Mouse (Mus musculus): ENCODE measurements around the gene Tssk1. TPM values are rescaled to one million over a fixed set of nuclear protein-coding genes. Genes with fewer than 3 reads are reported as not detected.
A peak's percentile ranks its signal among the peaks of the same experiment; 100 is the strongest.

Tssk1 gene
- total and polyA plus RNA-seq, 2 experiments from 2014 or later, result 0.07 TPM; not detected in 1

DNA sequence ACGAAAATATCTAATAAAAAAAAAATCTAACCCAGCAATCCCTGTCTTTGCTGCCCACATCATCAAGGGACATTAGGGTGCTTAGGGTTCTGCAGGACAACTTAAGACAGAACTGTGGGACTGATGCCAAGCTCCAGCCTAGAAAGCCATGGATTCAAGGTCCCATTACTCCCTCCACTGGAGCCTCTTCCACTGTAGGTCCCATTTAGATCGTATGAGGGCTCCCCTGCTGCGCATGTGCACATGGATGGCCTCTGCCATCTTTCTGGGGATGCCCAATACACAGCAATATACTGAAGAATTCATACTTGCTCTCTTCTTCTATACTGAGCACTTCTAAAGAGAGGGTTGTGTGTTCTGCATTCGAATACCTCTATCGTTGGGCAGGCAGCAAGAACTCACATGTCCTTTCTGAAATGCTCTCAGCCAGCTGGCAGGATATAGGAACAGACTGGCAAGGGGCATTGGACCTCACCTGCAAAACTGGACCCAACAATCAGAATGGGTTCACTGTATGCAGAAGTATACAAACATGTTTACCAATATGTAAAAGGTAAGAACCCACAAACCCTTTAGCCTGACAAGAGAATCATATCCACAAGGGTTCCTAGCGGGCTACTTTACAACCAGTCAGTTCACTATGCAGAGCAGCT, 4.2 kb upstream of the Tssk1 start:
- no peak for TF ChIP-seq CTCF (IDR thresholded peaks at IDR 0.05)
- no peaks in the 10 kb centered on the region for H3K36me3 ChIP-seq (ENCODE audit: insufficient read depth, low read length)
- H3K9ac ChIP-seq (replicated peaks; ENCODE audit: low read length, poor library complexity, severe bottlenecking), result peak overlapping the region; percentile 99
- H3K27me3 ChIP-seq (ENCODE audit: insufficient read depth, low read length), result no peaks in the 10 kb centered on the region
- peaks cover 14% of the 10 kb centered on the region; the same call in 1 of the 2 replicates for H3K4me1 ChIP-seq (ENCODE audit: insufficient read depth, low read length)
- WGBS, result 79% methylated on average over 6 of the region's 6 CpGs
- no peak for ATAC-seq (ENCODE audit: low FRiP score)
- DNase-seq (ENCODE audit: low spot score), result no peak
- no peak overlapping the region for H3K27ac ChIP-seq (ENCODE audit: low read depth, low read length)
- peak overlapping the region; percentile 84 for H3K4me2 ChIP-seq (ENCODE audit: low read depth, low read length, poor library complexity, severe bottlenecking)
- peak overlapping the region; percentile 99 for H3K4me3 ChIP-seq (ENCODE audit: low read depth, low read length)
- no peaks in the 10 kb centered on the region for H3K9me3 ChIP-seq (ENCODE audit: low read length)

DNA sequence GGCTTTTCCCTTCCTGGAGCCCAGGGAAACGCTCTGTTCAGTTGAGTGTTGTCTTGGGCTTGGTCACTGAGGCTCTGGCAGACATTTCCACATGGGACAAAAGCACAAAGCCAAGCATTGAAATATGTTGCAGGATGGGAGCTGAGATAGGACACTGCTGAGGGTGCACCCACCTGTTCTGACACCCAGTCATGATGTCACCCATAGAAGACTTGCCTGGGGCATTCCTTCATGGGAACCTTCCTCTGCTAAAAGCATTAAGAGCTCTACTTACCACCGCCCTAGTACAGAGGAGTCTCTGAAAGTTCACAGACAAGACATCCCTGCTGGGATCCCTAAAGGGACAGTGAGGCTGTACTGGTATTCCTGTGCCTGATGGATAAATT, 3.7 kb upstream of the Tssk1 start:
- DNase-seq (ENCODE audit: low spot score), result no peak

DNA sequence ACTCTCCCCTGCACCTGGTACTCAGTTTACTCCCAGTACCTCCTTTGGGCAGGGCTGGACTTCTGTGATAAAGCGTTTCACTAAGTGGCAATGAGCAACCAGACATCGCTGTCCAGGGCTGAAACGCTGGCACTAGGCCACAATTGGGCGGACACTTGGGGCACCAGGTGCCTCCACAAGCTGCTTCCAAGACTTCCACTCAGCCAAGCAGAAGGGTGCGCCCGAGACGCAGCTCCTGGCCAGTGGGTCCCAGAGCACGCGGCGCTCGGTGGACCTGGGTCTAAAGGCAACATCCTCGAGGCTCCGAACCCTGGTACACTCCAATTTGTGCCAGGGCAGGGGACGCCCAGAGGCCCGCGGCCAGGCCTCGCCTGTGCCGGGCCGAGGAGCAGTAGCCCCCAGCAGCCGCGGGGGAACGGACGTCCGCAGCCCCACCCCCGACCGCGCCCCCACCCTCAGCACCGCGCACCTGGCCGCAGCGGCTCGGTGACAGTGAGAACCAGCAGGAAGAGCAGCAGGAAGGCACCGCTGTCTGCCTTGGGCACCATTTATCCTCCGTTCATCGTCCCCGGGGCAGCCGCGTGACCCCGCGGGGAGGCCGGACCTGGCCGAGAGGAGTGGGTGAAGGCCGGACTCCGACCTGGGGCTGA, 3.0 kb upstream of the Tssk1 start:
- TF ChIP-seq CTCF (IDR thresholded peaks at IDR 0.05), result no peak
- Histone ChIP-seq H3K27ac (ENCODE audit: low read depth, low read length) (peak overlapping the region; percentile 98), H3K9me3 (ENCODE audit: low read length) (no peaks in the 10 kb centered on the region), H3K4me3 (ENCODE audit: low read depth, low read length) (peak overlapping the region; percentile 99), H3K4me1 (ENCODE audit: insufficient read depth, low read length) (peaks cover 10% of the 10 kb centered on the region; the same call in 1 of the 2 replicates), H3K9ac (replicated peaks; ENCODE audit: low read length, poor library complexity, severe bottlenecking) (peak overlapping the region; percentile 99), H3K4me2 (ENCODE audit: low read depth, low read length, poor library complexity, severe bottlenecking) (peak overlapping the region; percentile 84), H3K27me3 (ENCODE audit: insufficient read depth, low read length) (no peaks in the 10 kb centered on the region), H3K36me3 (ENCODE audit: insufficient read depth, low read length) (no peaks in the 10 kb centered on the region)
- under 1% methylated on average over 43 of the region's 44 CpGs for WGBS
- ATAC-seq (ENCODE audit: low FRiP score) (peak; percentile 57), DNase-seq (ENCODE audit: low spot score) (peak; percentile 86)

More for the DNA sequence above, 3.7 kb upstream of the Tssk1 start:
- no peak for TF ChIP-seq CTCF (IDR thresholded peaks at IDR 0.05)
- peaks cover 10% of the 10 kb centered on the region; the same call in 1 of the 2 replicates for H3K4me1 ChIP-seq (ENCODE audit: insufficient read depth, low read length)
- H3K9me3 ChIP-seq (ENCODE audit: low read length), result no peaks in the 10 kb centered on the region
- peak overlapping the region; percentile 84 for H3K4me2 ChIP-seq (ENCODE audit: low read depth, low read length, poor library complexity, severe bottlenecking)
- ATAC-seq (ENCODE audit: low FRiP score), result no peak
- 35% methylated on average over 2 of the region's 2 CpGs for WGBS
- no peaks in the 10 kb centered on the region for H3K27me3 ChIP-seq (ENCODE audit: insufficient read depth, low read length)
- 0 out of 2 replicates have a peak overlapping the region, but pooled peaks have one; percentile 98 for H3K27ac ChIP-seq (ENCODE audit: low read depth, low read length)
- H3K9ac ChIP-seq (replicated peaks; ENCODE audit: low read length, poor library complexity, severe bottlenecking), result peak overlapping the region; percentile 99
- no peaks in the 10 kb centered on the region for H3K36me3 ChIP-seq (ENCODE audit: insufficient read depth, low read length)
- H3K4me3 ChIP-seq (ENCODE audit: low read depth, low read length), result peak overlapping the region; percentile 99

DNA sequence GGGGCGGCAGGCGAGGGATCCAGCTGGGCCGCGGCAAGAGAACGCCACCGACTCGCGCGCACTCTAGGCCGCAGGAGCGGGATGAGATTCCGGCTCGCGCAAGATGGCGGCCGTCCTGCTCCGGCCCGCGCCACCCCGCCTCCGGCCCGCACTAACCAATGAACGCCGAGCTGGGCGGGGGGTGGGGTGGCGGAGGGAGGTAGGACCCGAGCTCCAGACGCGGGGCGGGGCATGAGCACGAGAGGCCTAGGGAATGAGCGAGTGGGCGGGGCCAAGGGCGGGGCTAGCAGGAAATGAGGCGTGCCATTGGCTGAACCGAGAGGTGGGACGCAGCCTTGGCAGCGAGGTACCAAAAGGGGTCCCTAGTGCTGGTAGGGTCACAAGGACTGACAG, 2.5 kb upstream of the Tssk1 start, which contains the start of gene Gm20518:
TSS of gene Gm20518 (minus strand) at position 105 of the 393 bp plus-strand sequence.
- peak; percentile 98 for ATAC-seq (ENCODE audit: low FRiP score)

DNA sequence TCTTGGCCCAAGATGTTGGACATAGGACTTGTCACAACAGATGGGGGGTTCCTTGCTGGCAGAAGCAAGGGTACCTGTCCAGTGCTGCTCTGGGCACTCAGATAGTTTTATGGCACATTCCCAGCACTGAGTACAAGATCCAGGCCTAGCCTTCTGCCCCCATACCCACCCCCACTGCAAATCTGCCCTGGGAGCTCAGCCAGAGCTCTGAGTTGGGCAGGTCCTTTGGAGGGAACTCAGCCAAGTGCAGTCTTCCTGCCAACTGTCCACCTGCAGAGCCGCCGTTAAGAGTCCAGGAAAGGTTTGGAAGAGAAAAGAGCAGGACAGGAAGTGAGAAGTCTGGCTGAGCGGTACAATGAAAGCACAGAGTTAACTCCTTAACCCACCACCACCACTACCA, 1.4 kb upstream of the Tssk1 start:
- Histone ChIP-seq H3K9me3 (ENCODE audit: low read length) (no peaks in the 10 kb centered on the region), H3K4me2 (ENCODE audit: low read depth, low read length, poor library complexity, severe bottlenecking) (no peak overlapping the region), H3K4me3 (ENCODE audit: low read depth, low read length) (no peak overlapping the region), H3K4me1 (ENCODE audit: insufficient read depth, low read length) (peaks cover 10% of the 10 kb centered on the region; the same call in 1 of the 2 replicates), H3K9ac (replicated peaks; ENCODE audit: low read length, poor library complexity, severe bottlenecking) (no peak overlapping the region), H3K36me3 (ENCODE audit: insufficient read depth, low read length) (no peaks in the 10 kb centered on the region), H3K27ac (ENCODE audit: low read depth, low read length) (peak overlapping the region; percentile 68; the same call in 1 of the 2 replicates), H3K27me3 (ENCODE audit: insufficient read depth, low read length) (no peaks in the 10 kb centered on the region)
- TF ChIP-seq CTCF (IDR thresholded peaks at IDR 0.05), result no peak
- WGBS, result 64% methylated on average over 3 of the region's 3 CpGs
- DNase-seq (ENCODE audit: low spot score) (peak; percentile 15), ATAC-seq (ENCODE audit: low FRiP score) (no peak)

More for the DNA sequence above, 2.5 kb upstream of the Tssk1 start, which contains the start of gene Gm20518:
- H3K9ac ChIP-seq (replicated peaks; ENCODE audit: low read length, poor library complexity, severe bottlenecking), result peak within 1 kb of the TSS; percentile 99
- H3K27me3 ChIP-seq (ENCODE audit: insufficient read depth, low read length), result no peaks in the 10 kb centered on the region
- peaks cover 10% of the 10 kb centered on the region; the same call in 1 of the 2 replicates for H3K4me1 ChIP-seq (ENCODE audit: insufficient read depth, low read length)
- peak; percentile 99 for DNase-seq (ENCODE audit: low spot score)
- H3K4me2 ChIP-seq (ENCODE audit: low read depth, low read length, poor library complexity, severe bottlenecking), result peak within 1 kb of the TSS; percentile 84
- WGBS, result under 1% methylated on average over 37 of the region's 38 CpGs
- peak within 1 kb of the TSS; percentile 98 for H3K27ac ChIP-seq (ENCODE audit: low read depth, low read length)
- peak within 1 kb of the TSS; percentile 99 for H3K4me3 ChIP-seq (ENCODE audit: low read depth, low read length)
- no peaks in the 10 kb centered on the region for H3K36me3 ChIP-seq (ENCODE audit: insufficient read depth, low read length)
- TF ChIP-seq CTCF (IDR thresholded peaks at IDR 0.05), result peak; percentile 43
- H3K9me3 ChIP-seq (ENCODE audit: low read length), result no peaks in the 10 kb centered on the region

DNA sequence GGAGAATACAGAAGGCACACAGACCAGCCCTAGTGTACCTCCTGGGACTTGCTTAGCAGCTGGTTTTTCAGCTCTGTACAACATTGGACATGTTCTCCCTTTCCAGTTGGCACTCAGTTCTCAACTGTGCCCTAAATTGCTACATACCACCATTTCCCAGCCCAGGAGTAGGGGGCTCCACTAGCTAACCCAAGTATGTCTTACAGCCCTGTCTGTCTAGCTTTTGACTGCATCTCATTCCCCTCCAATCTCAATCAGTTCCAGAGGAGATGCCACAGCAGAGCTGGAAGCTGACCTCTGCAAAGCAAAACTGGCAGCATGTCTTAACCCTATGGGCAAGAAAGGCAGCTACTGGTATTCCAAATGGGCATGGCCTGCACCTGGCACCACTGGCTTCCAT, 2.1 kb downstream of the Tssk1 start:
- ATAC-seq (ENCODE audit: low FRiP score), result no peak
- no peak overlapping the region for H3K4me2 ChIP-seq (ENCODE audit: low read depth, low read length, poor library complexity, severe bottlenecking)
- no peaks in the 10 kb centered on the region for H3K27me3 ChIP-seq (ENCODE audit: insufficient read depth, low read length)
- no peak for TF ChIP-seq CTCF (IDR thresholded peaks at IDR 0.05)
- no peak overlapping the region for H3K9ac ChIP-seq (replicated peaks; ENCODE audit: low read length, poor library complexity, severe bottlenecking)
- peaks cover 22% of the 10 kb centered on the region for H3K36me3 ChIP-seq (ENCODE audit: insufficient read depth, low read length)
- H3K4me1 ChIP-seq (ENCODE audit: insufficient read depth, low read length), result no peaks in the 10 kb centered on the region
- no peak overlapping the region for H3K4me3 ChIP-seq (ENCODE audit: low read depth, low read length)
- H3K27ac ChIP-seq (ENCODE audit: low read depth, low read length), result no peak overlapping the region
- H3K9me3 ChIP-seq (ENCODE audit: low read length), result no peaks in the 10 kb centered on the region
- no peak for DNase-seq (ENCODE audit: low spot score)

Data from midbrain, postnatal 0 days (tissue).